Mouse (Mus musculus) kidney, embryonic 16.5 days (tissue): Measurements from ENCODE around the gene Prpf3. TPM values are rescaled to one million over a fixed set of nuclear protein-coding genes. Genes with fewer than 3 reads are reported as not detected.
"Not testable (repeated sequence)": the region's sequence is repeated elsewhere in the genome, so short reads cannot be mapped to it uniquely, and the experiment has no call there.

Experiments used
- ATAC-seq: fragments of 200-750 bp; cut with Nextera tagmentation; 2 replicates; pipeline ENCODE4 v1.8.0; 2017; ENCODE audit warnings: moderate TSS enrichment; ENCODE audit not compliant: low FRiP score, low TSS enrichment
- H3K27ac ChIP-seq: fragments of 300-500 bp; sonication (generic); 2 replicates; pipeline ENCODE4 v1.5.1; 2014; ENCODE audit warnings: low read length
- H3K27me3 ChIP-seq: fragments of 300-500 bp; sonication (generic); 2 replicates; pipeline ENCODE4 v1.6.1; 2014; ENCODE audit warnings: low read length, control low read depth, mixed read lengths; ENCODE audit not compliant: insufficient read depth
- H3K36me3 ChIP-seq: fragments of 300-500 bp; sonication (generic); 2 replicates; pipeline ENCODE4 v1.6.1; 2014; ENCODE audit warnings: low read length, control low read depth, mixed read lengths; ENCODE audit not compliant: insufficient read depth
- H3K4me1 ChIP-seq: fragments of 300-500 bp; sonication (generic); 2 replicates; pipeline ENCODE4 v1.6.1; 2014; ENCODE audit warnings: low read length, control low read depth, mixed read lengths; ENCODE audit not compliant: insufficient read depth
- H3K4me2 ChIP-seq: fragments of 300-500 bp; sonication (generic); replicated peaks from 2 replicates; pipeline ENCODE4 v1.6.1; 2014; ENCODE audit warnings: low read depth, low read length
- H3K4me3 ChIP-seq: fragments of 300-500 bp; sonication (generic); 2 replicates; pipeline ENCODE4 v1.5.1; 2014; ENCODE audit warnings: mild to moderate bottlenecking, low read length
- H3K9ac ChIP-seq: fragments of 300-500 bp; sonication (generic); replicated peaks from 2 replicates; pipeline ENCODE4 v1.6.1; 2014; ENCODE audit warnings: low read length
- H3K9me3 ChIP-seq: fragments of 300-500 bp; sonication (generic); 2 replicates; pipeline ENCODE4 v1.6.1; 2016; ENCODE audit warnings: low read length, control low read depth
- WGBS: fragments of 180-500 bp; shearing (Covaris S2); extraction: QIAGEN DNeasy Blood & Tissue Kit; methylation state at CpG from one replicate; pipeline ENCODE4 v1.1.7; 2014; 5-methylcytosine and 5-hydroxymethylcytosine counted together
- polyA plus RNA-seq: library from polyadenylated mRNA; unstranded; fragments of >200 nt; fragmentation: Nextera tagmentation; extraction: Ambion mirVana; gene quantifications from 2 replicates; pipeline ENCODE4 v1.2.1, GENCODE M21; 2015

Gene Prpf3
- 56.3 and 57.0 TPM in 2 replicates for polyA plus RNA-seq

- H3K4me1 ChIP-seq = peaks cover 7% of the 10 kb centered on the region
- under 1% methylated on average over 56 of the region's 56 CpGs for WGBS
- H3K27me3 ChIP-seq = no peaks in the 10 kb centered on the region
- peak within 1 kb of the TSS; percentile 91 for H3K9ac ChIP-seq
- peaks cover 23% of the 10 kb centered on the region for H3K36me3 ChIP-seq
- peak; percentile 99 for ATAC-seq
- no peaks in the 10 kb centered on the region for H3K9me3 ChIP-seq
- H3K4me3 ChIP-seq = peak within 1 kb of the TSS; percentile 95
- H3K4me2 ChIP-seq = peak within 1 kb of the TSS; percentile 71
- H3K27ac ChIP-seq = peak within 1 kb of the TSS; percentile 82
These were observed at the start of gene Prpf3 for GRCm38 (mm10) chr3:95855502-95856089. Prpf3 (minus strand) TSS chr3:95855885.

DNA sequence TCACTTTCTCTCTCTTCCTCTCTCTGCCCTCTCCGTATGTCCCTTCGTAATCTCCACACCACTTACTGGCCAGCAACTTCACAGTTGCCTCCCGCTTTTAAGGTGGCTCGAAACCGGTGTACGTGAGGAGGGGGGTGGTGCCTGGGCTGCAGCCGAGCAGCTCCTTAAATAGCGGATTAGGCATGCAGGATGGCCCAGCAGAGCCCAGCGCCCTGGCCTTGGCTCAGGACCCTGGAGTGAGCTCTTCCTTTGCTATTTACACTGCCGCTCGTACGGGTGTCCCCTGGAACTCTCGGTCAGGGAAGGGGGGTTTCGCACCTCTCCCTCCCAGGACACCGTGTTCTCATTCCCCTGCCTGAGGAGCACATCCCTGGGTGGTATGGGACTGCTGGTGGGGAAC lies 48.9 kb upstream of the Prpf3 start, which contains the start of gene Car14:
Gene Car14, minus strand, starts transcription at position 124 of the 400 bp plus-strand sequence.
- under 1% methylated on average over 15 of the region's 15 CpGs for WGBS
- H3K9me3 ChIP-seq = no peaks in the 10 kb centered on the region

DNA sequence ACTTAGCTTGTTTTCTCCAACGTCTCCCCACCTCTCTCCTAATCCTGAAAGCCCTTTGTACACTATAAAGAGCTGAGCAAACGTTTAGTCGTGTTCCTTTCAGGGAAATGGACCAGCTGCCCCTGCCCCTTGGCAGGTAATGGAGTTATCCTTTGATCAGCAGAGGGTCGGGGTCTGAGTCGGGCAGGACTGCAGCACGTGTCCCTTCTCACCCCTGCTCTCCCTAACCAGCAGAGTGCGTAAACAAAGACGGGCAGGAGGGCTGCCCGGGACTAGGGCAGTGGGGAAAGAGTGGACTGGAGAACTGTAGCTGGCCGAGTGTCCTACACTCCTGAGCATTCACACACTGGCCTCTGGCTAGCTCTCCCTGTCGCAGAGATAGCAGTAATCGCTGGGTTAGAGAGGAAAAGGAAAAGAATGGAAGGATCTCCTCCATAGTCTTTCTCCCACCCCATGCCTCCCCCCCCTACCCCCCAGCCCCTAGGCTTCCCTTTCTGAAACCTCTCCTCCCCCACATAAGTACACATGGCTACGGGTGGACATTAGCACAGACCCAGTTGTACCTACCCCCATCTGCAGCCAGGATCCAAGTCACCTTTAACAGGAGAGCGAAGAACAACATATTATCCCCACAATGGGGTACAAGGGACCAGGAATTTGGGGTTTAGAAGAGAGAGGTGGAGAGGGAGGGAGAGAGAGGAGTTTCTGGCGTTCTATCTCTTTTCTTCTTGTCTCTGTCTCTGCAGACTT lies 48.2 kb upstream of the Prpf3 start:
- peak overlapping the region; percentile 72 for H3K4me2 ChIP-seq
- peak; percentile 28 for ATAC-seq
- 0 out of 2 replicates have a peak, but pooled peaks cover 4% of the 10 kb centered on the region for H3K27me3 ChIP-seq
- H3K9ac ChIP-seq = peak overlapping the region; percentile 61
- H3K4me1 ChIP-seq = peaks cover 58% of the 10 kb centered on the region
- H3K36me3 ChIP-seq = no peaks in the 10 kb centered on the region
- 7% methylated on average over 15 of the region's 15 CpGs for WGBS
- peak overlapping the region; percentile 32; the same call in 1 of the 2 replicates for H3K27ac ChIP-seq
- H3K9me3 ChIP-seq = no peaks in the 10 kb centered on the region
- H3K4me3 ChIP-seq = peak overlapping the region; percentile 43

More for the DNA sequence above, 48.9 kb upstream of the Prpf3 start, which contains the start of gene Car14:
- H3K4me1 ChIP-seq = peaks cover 52% of the 10 kb centered on the region
- H3K27me3 ChIP-seq = 0 out of 2 replicates have a peak, but pooled peaks cover 4% of the 10 kb centered on the region
- no peaks in the 10 kb centered on the region for H3K36me3 ChIP-seq
- peak within 1 kb of the TSS; percentile 61 for H3K9ac ChIP-seq
- H3K27ac ChIP-seq = peak within 1 kb of the TSS; percentile 32; the same call in 1 of the 2 replicates
- peak; percentile 20 for ATAC-seq
- H3K4me2 ChIP-seq = peak within 1 kb of the TSS; percentile 72
- H3K4me3 ChIP-seq = peak within 1 kb of the TSS; percentile 43

DNA sequence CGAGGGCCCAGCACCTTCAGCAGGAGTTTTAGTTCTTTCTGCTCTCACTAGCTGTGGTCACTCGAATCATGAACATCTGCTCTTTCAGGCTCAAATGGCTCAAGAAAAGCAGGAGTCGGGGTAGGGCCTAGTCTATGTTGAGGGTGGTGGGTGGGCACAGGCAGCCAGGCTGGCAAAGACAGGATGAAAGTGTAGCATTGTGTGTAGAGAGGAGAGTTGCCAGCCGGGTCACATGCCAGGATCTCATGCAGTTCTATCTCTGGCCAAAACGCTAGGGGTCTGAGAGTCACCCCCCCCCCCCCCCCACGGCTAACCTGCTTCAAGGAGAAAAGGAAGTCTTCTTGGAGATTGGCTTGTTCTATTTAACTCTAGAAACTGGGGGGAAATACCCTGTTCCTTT lies 47.0 kb upstream of the Prpf3 start:
- no peak for ATAC-seq
- H3K4me2 ChIP-seq = no peak overlapping the region; the same call in 1 of the 2 replicates
- H3K27ac ChIP-seq = peak overlapping the region; percentile 54; the same call in 1 of the 2 replicates
- no peak overlapping the region for H3K4me3 ChIP-seq
- 24% methylated on average over 6 of the region's 6 CpGs for WGBS
- H3K36me3 ChIP-seq = peaks cover 3% of the 10 kb centered on the region; the same call in 1 of the 2 replicates
- peaks cover 61% of the 10 kb centered on the region for H3K4me1 ChIP-seq
- H3K9me3 ChIP-seq = no peaks in the 10 kb centered on the region
- no peak overlapping the region for H3K9ac ChIP-seq
- H3K27me3 ChIP-seq = 0 out of 2 replicates have a peak, but pooled peaks cover 4% of the 10 kb centered on the region

- Histone ChIP-seq H3K9ac (0 out of 2 replicates have a peak overlapping the region, but pooled peaks have one; percentile 17), H3K27ac (peak overlapping the region; percentile 54; the same call in 1 of the 2 replicates)
These were observed 46.6 kb upstream of the Prpf3 start for GRCm38 (mm10) chr3:95902373-95902625.

DNA sequence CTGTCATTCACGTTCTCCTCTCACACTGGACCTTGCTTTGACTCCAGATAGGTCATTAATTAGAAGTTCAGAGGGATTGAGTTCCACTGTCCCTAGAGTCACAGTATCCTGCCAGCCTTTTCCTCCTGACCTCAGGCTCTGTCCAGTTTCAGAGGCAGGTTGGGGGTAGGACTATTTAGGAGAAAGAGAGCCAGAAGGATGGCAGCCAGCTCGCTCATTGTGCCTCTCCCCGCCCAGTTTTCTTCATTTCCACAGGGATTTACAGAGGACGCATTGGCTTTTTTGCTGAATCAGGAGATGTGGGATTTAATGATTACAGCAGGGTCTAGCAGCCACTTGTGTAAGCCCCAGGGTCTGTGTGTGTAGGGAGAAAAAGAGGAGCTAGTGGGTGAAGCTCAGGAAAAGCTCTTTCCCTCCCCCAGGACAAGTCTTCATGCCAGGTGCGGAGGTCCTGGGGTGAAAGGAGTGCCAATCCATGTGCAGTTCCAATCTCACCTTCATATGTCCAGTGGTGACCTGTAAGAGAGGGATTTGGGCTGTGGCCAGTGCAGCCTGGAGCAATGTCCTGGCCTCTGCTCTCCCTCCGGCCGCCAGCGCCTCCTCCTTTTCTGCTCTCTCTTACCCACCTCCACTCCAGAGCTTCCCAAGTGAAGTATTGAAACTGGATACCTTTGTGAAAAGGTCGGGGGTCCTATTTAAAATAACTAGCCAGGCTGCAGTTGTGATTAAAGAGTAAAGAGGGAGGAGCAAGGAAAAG lies 46.1 kb upstream of the Prpf3 start:
- H3K4me2 ChIP-seq = no peak overlapping the region
- peak overlapping the region; percentile 54 for H3K27ac ChIP-seq

More at GRCm38 (mm10) chr3:95902373-95902625, 46.6 kb upstream of the Prpf3 start:
- Histone ChIP-seq H3K9me3 (no peaks in the 10 kb centered on the region), H3K36me3 (peaks cover 6% of the 10 kb centered on the region; the same call in 1 of the 2 replicates), H3K4me3 (no peak overlapping the region), H3K4me2 (no peak overlapping the region; the same call in 1 of the 2 replicates), H3K4me1 (peaks cover 61% of the 10 kb centered on the region), H3K27me3 (0 out of 2 replicates have a peak, but pooled peaks cover 4% of the 10 kb centered on the region)
- ATAC-seq = no peak

GRCm38 (mm10) chr3:95899800-95900524 lies 44.3 kb upstream of the Prpf3 start:
- Histone ChIP-seq H3K27ac (no peak overlapping the region), H3K4me3 (no peak overlapping the region), H3K27me3 (0 out of 2 replicates have a peak, but pooled peaks cover 4% of the 10 kb centered on the region), H3K4me2 (no peak overlapping the region), H3K9ac (peak overlapping the region; percentile 11; the same call in 1 of the 2 replicates), H3K36me3 (peaks cover 7% of the 10 kb centered on the region; the same call in 1 of the 2 replicates), H3K9me3 (no peaks in the 10 kb centered on the region), H3K4me1 (peaks cover 46% of the 10 kb centered on the region)
- ATAC-seq = no peak
- WGBS = 67% methylated on average over 13 of the region's 13 CpGs

More for the DNA sequence above, 46.1 kb upstream of the Prpf3 start:
- ATAC-seq = 0 out of 2 replicates have a peak, but pooled peaks have one; percentile 25
- Histone ChIP-seq H3K4me1 (peaks cover 61% of the 10 kb centered on the region), H3K9ac (0 out of 2 replicates have a peak overlapping the region, but pooled peaks have one; percentile 17), H3K36me3 (peaks cover 7% of the 10 kb centered on the region; the same call in 1 of the 2 replicates), H3K27me3 (0 out of 2 replicates have a peak, but pooled peaks cover 4% of the 10 kb centered on the region), H3K4me3 (no peak overlapping the region), H3K9me3 (no peaks in the 10 kb centered on the region)
- WGBS = 32% methylated on average over 9 of the region's 9 CpGs

- not testable (repeated sequence) for H3K27ac ChIP-seq, H3K27me3 ChIP-seq, H3K36me3 ChIP-seq, H3K4me2 ChIP-seq, H3K9ac ChIP-seq, ATAC-seq, H3K9me3 ChIP-seq, H3K4me3 ChIP-seq
- peaks cover 38% of the 10 kb centered on the region for H3K4me1 ChIP-seq
- WGBS = 83% methylated on average over 7 of the region's 7 CpGs
These were observed 39.8 kb upstream of the Prpf3 start for GRCm38 (mm10) chr3:95895501-95895900.
